In genomic region chr16:76775790-76776189, GRCm38 (mm10) we compare ENCODE assay signal across 12 mouse cellular contexts.
"Had no signal": no experiment of that assay in that cellular context is flagged by ENCODE, and none has a peak within 500 bp of the region (broad histone marks: within the 10 kb centered on the region; RNA-seq: fewer than 3 reads in every experiment).

No protein-coding gene starts in this region.

- H3K36me3 ChIP-seq: limb, embryonic 12.5 days; neural tube, embryonic 13.5 days had no signal

- H3K4me1 ChIP-seq: limb, embryonic 12.5 days; neural tube, embryonic 13.5 days had no signal

- H3K4me3 ChIP-seq: layer of hippocampus, adult 2 months; limb, embryonic 12.5 days; neural tube, embryonic 13.5 days had no signal

- H3K4me2 ChIP-seq: limb, embryonic 12.5 days; neural tube, embryonic 13.5 days had no signal

- H3K9ac ChIP-seq: limb, embryonic 12.5 days; liver, embryonic 14.5 days; neural tube, embryonic 13.5 days had no signal

- H3K27ac ChIP-seq: kidney, postnatal 0 days; layer of hippocampus, adult 2 months; limb, embryonic 12.5 days; liver, embryonic 14.5 days; neural tube, embryonic 13.5 days had no signal

- H3K27me3 ChIP-seq: limb, embryonic 12.5 days; neural tube, embryonic 13.5 days had no signal

- H3K9me3 ChIP-seq: limb, embryonic 12.5 days; neural tube, embryonic 13.5 days had no signal

- DNase-seq: liver; lung, adult 18-20 months; retina, postnatal 1 day; right cerebral cortex, postnatal 4 days; spleen, adult 18-20 months; thymus, adult 18-20 months; thymus, postnatal 14 days had no signal
